In the genomic region with DNA sequence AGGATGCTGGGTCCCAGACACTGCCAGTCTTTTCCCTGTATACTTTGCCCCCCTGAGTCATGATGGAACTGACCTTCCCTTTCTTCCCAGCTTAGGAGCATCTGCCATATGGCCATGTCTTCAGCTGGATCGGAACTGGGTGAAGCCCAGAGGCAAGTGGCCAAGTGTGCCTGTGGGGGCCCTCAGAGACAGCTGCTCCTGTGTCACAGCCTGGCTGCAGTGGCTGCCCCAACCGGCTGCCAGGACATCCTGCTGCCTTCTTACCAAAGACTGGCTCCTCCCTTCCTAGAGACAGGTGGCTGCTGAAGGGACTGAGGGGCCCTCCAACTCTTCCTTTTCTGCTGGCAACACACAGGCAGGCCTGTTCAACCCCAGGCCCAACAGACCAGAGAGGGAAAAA, we compare ENCODE assay signal across 26 mouse cellular contexts.
A peak's percentile ranks its signal among the peaks of the same experiment; 100 is the strongest.
DNase-seq lines count a peak whose midpoint lies in the region; ATAC-seq and TF ChIP-seq lines count a peak whose summit lies in the region.
"Had no signal": no experiment of that assay in that cellular context is flagged by ENCODE, and none has a peak within 500 bp of the region (broad histone marks: within the 10 kb centered on the region; RNA-seq: fewer than 3 reads in every experiment).

No protein-coding gene starts in this region.

- peak; percentile 75 for ATAC-seq in hindbrain, postnatal 0 days
- no peak for ATAC-seq in hindbrain, embryonic 13.5 days (ENCODE audit: low FRiP score)
- peak; percentile 88 for ATAC-seq in cerebellum, adult (ENCODE audit: insufficient number of reproducible peaks, low FRiP score, low TSS enrichment)
- no peak for ATAC-seq in intestine, postnatal 0 days
- ATAC-seq: activated CD4-positive, CD25-positive, alpha-beta regulatory T cell, adult 4 months; forebrain, embryonic 13.5 days; intestine, embryonic 16.5 days; midbrain, embryonic 13.5 days had no signal

- DNase-seq in hindbrain, postnatal 0 days (ENCODE audit: low spot score) = peak; percentile 69
- peak; percentile 92 to 93 for DNase-seq in cerebellum, adult 18-20 months
- DNase-seq in cerebellum, postnatal 14 days = peak; percentile 96 to 97
- no peak for DNase-seq in thymus, postnatal 36 days
- DNase-seq: adrenal gland, adult 8-10 months; heart, adult 2 months; heart, postnatal 14 days; kidney, postnatal 36 days; layer of hippocampus, postnatal 36 days; liver, embryonic 13.5 days; lung, embryonic 14.5 days; lung, postnatal 36 days; right cerebral cortex, adult 18-20 months; right cerebral cortex, postnatal 4 days; thymus, postnatal 4 days had no signal

- H3K27me3 ChIP-seq in hindbrain, postnatal 0 days (ENCODE audit: insufficient read depth, low read length) = no peaks in the 10 kb centered on the region
- H3K27me3 ChIP-seq in hindbrain, embryonic 13.5 days = no peaks in the 10 kb centered on the region
- H3K27me3 ChIP-seq in intestine, postnatal 0 days (replicated peaks; ENCODE audit: control insufficient read depth, insufficient read depth, low read length) = no peaks in the 10 kb centered on the region
- H3K27me3 ChIP-seq: forebrain, embryonic 13.5 days; heart, embryonic 13.5 days; kidney, embryonic 15.5 days; liver, embryonic 13.5 days; midbrain, embryonic 13.5 days; neural tube, embryonic 12.5 days had no signal

- TF ChIP-seq CTCF in hindbrain, postnatal 0 days (IDR thresholded peaks at IDR 0.05; ENCODE audit: low read depth) = no peak
- TF ChIP-seq CTCF in intestine, postnatal 0 days (IDR thresholded peaks at IDR 0.05; ENCODE audit: low read depth) = no peak

- WGBS in hindbrain, postnatal 0 days = 55% methylated on average over 2 of the region's 2 CpGs
- 65% methylated on average over 2 of the region's 2 CpGs for WGBS in hindbrain, embryonic 13.5 days
- WGBS in intestine, postnatal 0 days = 71% methylated on average over 2 of the region's 2 CpGs

- H3K27ac ChIP-seq in hindbrain, postnatal 0 days = no peak overlapping the region
- no peak overlapping the region for H3K27ac ChIP-seq in hindbrain, embryonic 13.5 days
- H3K27ac ChIP-seq in intestine, postnatal 0 days (ENCODE audit: low read depth, low read length) = no peak overlapping the region
- H3K27ac ChIP-seq: forebrain, embryonic 13.5 days; heart, adult 2 months; heart, embryonic 13.5 days; kidney, embryonic 15.5 days; liver, embryonic 13.5 days; midbrain, embryonic 13.5 days; neural tube, embryonic 12.5 days had no signal

- H3K36me3 ChIP-seq in hindbrain, postnatal 0 days (ENCODE audit: insufficient read depth, low read length) = no peaks in the 10 kb centered on the region
- H3K36me3 ChIP-seq in hindbrain, embryonic 13.5 days = no peaks in the 10 kb centered on the region
- no peaks in the 10 kb centered on the region for H3K36me3 ChIP-seq in intestine, postnatal 0 days (ENCODE audit: control insufficient read depth, insufficient read depth)
- H3K36me3 ChIP-seq: heart, embryonic 13.5 days; kidney, embryonic 15.5 days; liver, embryonic 13.5 days; midbrain, embryonic 13.5 days; neural tube, embryonic 12.5 days had no signal

- no peak overlapping the region for H3K9ac ChIP-seq in hindbrain, postnatal 0 days (replicated peaks; ENCODE audit: low read length)
- H3K9ac ChIP-seq in hindbrain, embryonic 13.5 days = no peak overlapping the region
- H3K9ac ChIP-seq in intestine, postnatal 0 days (ENCODE audit: low read depth, low read length) = no peak overlapping the region
- H3K9ac ChIP-seq: forebrain, embryonic 13.5 days; heart, embryonic 13.5 days; kidney, embryonic 15.5 days; liver, embryonic 13.5 days; lung, embryonic 14.5 days; midbrain, embryonic 13.5 days; neural tube, embryonic 12.5 days had no signal

- H3K4me3 ChIP-seq in hindbrain, postnatal 0 days (ENCODE audit: low read length) = no peak overlapping the region
- no peak overlapping the region for H3K4me3 ChIP-seq in hindbrain, embryonic 13.5 days
- no peak overlapping the region for H3K4me3 ChIP-seq in intestine, postnatal 0 days (ENCODE audit: low read depth, low read length)
- H3K4me3 ChIP-seq: forebrain, embryonic 13.5 days; heart, adult 2 months; heart, embryonic 13.5 days; kidney, embryonic 15.5 days; liver, embryonic 13.5 days; megakaryocyte, embryonic 14.5 days; midbrain, embryonic 13.5 days; neural tube, embryonic 12.5 days had no signal

- H3K4me2 ChIP-seq in hindbrain, postnatal 0 days (ENCODE audit: low read depth, low read length) = no peak overlapping the region
- no peak overlapping the region for H3K4me2 ChIP-seq in hindbrain, embryonic 13.5 days
- H3K4me2 ChIP-seq in intestine, postnatal 0 days (replicated peaks; ENCODE audit: low read depth) = no peak overlapping the region
- H3K4me2 ChIP-seq: forebrain, embryonic 13.5 days; heart, embryonic 13.5 days; kidney, embryonic 15.5 days; liver, embryonic 13.5 days; lung, embryonic 14.5 days; midbrain, embryonic 13.5 days; neural tube, embryonic 12.5 days had no signal

- no peaks in the 10 kb centered on the region for H3K9me3 ChIP-seq in hindbrain, postnatal 0 days (ENCODE audit: low read length)
- H3K9me3 ChIP-seq in hindbrain, embryonic 13.5 days = no peaks in the 10 kb centered on the region
- H3K9me3 ChIP-seq in intestine, postnatal 0 days (ENCODE audit: control insufficient read depth) = no peaks in the 10 kb centered on the region
- H3K9me3 ChIP-seq: forebrain, embryonic 13.5 days; heart, embryonic 13.5 days; kidney, embryonic 15.5 days; liver, embryonic 13.5 days; megakaryocyte, embryonic 14.5 days; midbrain, embryonic 13.5 days; neural tube, embryonic 12.5 days had no signal

- no peaks in the 10 kb centered on the region for H3K4me1 ChIP-seq in hindbrain, postnatal 0 days (ENCODE audit: insufficient read depth, low read length)
- H3K4me1 ChIP-seq in hindbrain, embryonic 13.5 days (replicated peaks) = no peaks in the 10 kb centered on the region
- H3K4me1 ChIP-seq in intestine, postnatal 0 days (replicated peaks; ENCODE audit: control insufficient read depth, insufficient read depth, low read length) = no peaks in the 10 kb centered on the region
- H3K4me1 ChIP-seq: forebrain, embryonic 13.5 days; heart, embryonic 13.5 days; kidney, embryonic 15.5 days; liver, embryonic 13.5 days; megakaryocyte, embryonic 14.5 days; midbrain, embryonic 13.5 days; neural tube, embryonic 12.5 days had no signal

Comparison
In these comparisons a context has a peak if more than half of its experiments do, and no peak if none do; other contexts are left out.
1. ATAC-seq: peak in hindbrain, postnatal 0 days (single experiment) and cerebellum, adult (single experiment); none in hindbrain, embryonic 13.5 days (single experiment) and intestine, postnatal 0 days (single experiment).
2. DNase-seq: peak in hindbrain, postnatal 0 days (single experiment), cerebellum, adult 18-20 months (2 of 2) and cerebellum, postnatal 14 days (2 of 2); none in thymus, postnatal 36 days (0 of 2).